Mouse (Mus musculus) liver, embryonic 15.5 days (tissue): ENCODE measurements at regions not wholly inside any gene's neighbourhood (a gene's known extent, or its start where the extent isn't known, plus 50 kb on each side); places are given as distances from the start of the nearest gene placed in this dataset.
"Not testable (repeated sequence)": the region's sequence is repeated elsewhere in the genome, so short reads cannot be mapped to it uniquely, and the experiment has no call there.

Experiments used
- ATAC-seq: fragments of 200-750 bp; cut with Nextera tagmentation; 2 replicates; pipeline ENCODE4 v1.8.0; 2017; ENCODE audit warnings: moderate number of reproducible peaks, mild to moderate bottlenecking, moderate library complexity; ENCODE audit not compliant: insufficient read depth
- H3K27ac ChIP-seq: fragments of 300-500 bp; sonication (generic); replicated peaks from 2 replicates; pipeline ENCODE4 v1.5.1; 2015; ENCODE audit warnings: mild to moderate bottlenecking, inconsistent platforms
- H3K27me3 ChIP-seq: fragments of 300-500 bp; sonication (generic); 2 replicates; pipeline ENCODE4 v1.6.1; 2015; ENCODE audit warnings: mild to moderate bottlenecking, inconsistent platforms
- H3K36me3 ChIP-seq: fragments of 300-500 bp; sonication (generic); replicated peaks from 2 replicates; pipeline ENCODE4 v1.6.1; 2015; ENCODE audit warnings: moderate library complexity, mild to moderate bottlenecking, inconsistent platforms
- H3K4me1 ChIP-seq: fragments of 300-500 bp; sonication (generic); replicated peaks from 2 replicates; pipeline ENCODE4 v1.6.1; 2015; ENCODE audit warnings: inconsistent platforms
- H3K4me2 ChIP-seq: fragments of 300-500 bp; sonication (generic); 2 replicates; pipeline ENCODE4 v1.6.1; 2015; ENCODE audit warnings: moderate library complexity, mild to moderate bottlenecking, inconsistent platforms
- H3K4me3 ChIP-seq: fragments of 300-500 bp; sonication (generic); replicated peaks from 2 replicates; pipeline ENCODE4 v1.5.1; 2015; ENCODE audit warnings: mild to moderate bottlenecking, inconsistent platforms
- H3K9ac ChIP-seq: fragments of 300-500 bp; sonication (generic); 2 replicates; pipeline ENCODE4 v1.6.1; 2015; ENCODE audit warnings: moderate library complexity, mild to moderate bottlenecking, inconsistent platforms
- H3K9me3 ChIP-seq: fragments of 300-500 bp; sonication (generic); replicated peaks from 2 replicates; pipeline ENCODE4 v1.6.1; 2016; ENCODE audit warnings: inconsistent platforms
- WGBS: fragments of 180-500 bp; shearing (Covaris S2); methylation state at CpG from one replicate; pipeline ENCODE4 v1.1.7; 2015; ENCODE audit warnings: mixed read lengths; ENCODE audit not compliant: insufficient replicate concordance; 5-methylcytosine and 5-hydroxymethylcytosine counted together

DNA sequence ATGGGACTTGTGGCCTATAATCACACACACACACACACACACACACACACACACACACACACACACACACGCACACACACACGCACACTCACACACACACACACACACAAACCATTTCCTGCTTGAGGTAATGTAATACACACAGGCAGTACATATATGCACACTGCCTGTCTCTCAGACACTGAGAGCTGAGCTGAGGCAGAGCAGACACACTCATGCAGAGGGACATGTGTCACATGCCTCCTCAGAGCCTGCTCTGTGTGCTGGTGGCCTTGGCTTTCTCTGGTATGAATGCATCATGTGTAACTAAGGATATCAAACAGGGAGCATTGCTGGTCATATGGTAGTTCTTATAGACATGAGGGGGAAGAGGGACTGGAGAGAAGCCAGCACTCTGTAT, 604.7 kb downstream of the Dad1 start:
- H3K4me3 ChIP-seq, H3K4me1 ChIP-seq, H3K27ac ChIP-seq, ATAC-seq, H3K4me2 ChIP-seq, H3K27me3 ChIP-seq, H3K9ac ChIP-seq, H3K9me3 ChIP-seq, H3K36me3 ChIP-seq: not testable (repeated sequence)
- WGBS: 86% methylated on average over 2 of the region's 2 CpGs

GRCm38 (mm10) chr14:53640441-53640840, 613.5 kb downstream of the Dad1 start:
- not testable (repeated sequence) for H3K27me3 ChIP-seq, H3K4me1 ChIP-seq, H3K4me2 ChIP-seq, H3K4me3 ChIP-seq, H3K9ac ChIP-seq, H3K9me3 ChIP-seq, ATAC-seq, H3K27ac ChIP-seq, H3K36me3 ChIP-seq
- 67% methylated on average over 1 of the region's 1 CpGs for WGBS

GRCm38 (mm10) chr14:53637664-53638063, 616.2 kb downstream of the Dad1 start:
- 57% methylated on average over 1 of the region's 1 CpGs for WGBS
- not testable (repeated sequence) for H3K36me3 ChIP-seq, ATAC-seq, H3K27ac ChIP-seq, H3K27me3 ChIP-seq, H3K4me1 ChIP-seq, H3K9me3 ChIP-seq, H3K4me3 ChIP-seq, H3K4me2 ChIP-seq, H3K9ac ChIP-seq

- H3K4me1 ChIP-seq, H3K27ac ChIP-seq, H3K4me3 ChIP-seq, ATAC-seq, H3K27me3 ChIP-seq, H3K4me2 ChIP-seq, H3K9ac ChIP-seq, H3K9me3 ChIP-seq, H3K36me3 ChIP-seq: not testable (repeated sequence)
- WGBS: 31% methylated on average over 7 of the region's 7 CpGs
Observed at GRCm38 (mm10) chr14:53635206-53635605, 618.7 kb downstream of the Dad1 start.

- not testable (repeated sequence) for H3K36me3 ChIP-seq, ATAC-seq, H3K27ac ChIP-seq, H3K4me3 ChIP-seq, H3K9ac ChIP-seq, H3K4me2 ChIP-seq, H3K9me3 ChIP-seq, H3K27me3 ChIP-seq, H3K4me1 ChIP-seq
- 12% methylated on average over 5 of the region's 5 CpGs for WGBS
Observed at GRCm38 (mm10) chr14:53634320-53634979, 619.5 kb downstream of the Dad1 start.

- H3K4me1 ChIP-seq, H3K4me2 ChIP-seq, H3K9ac ChIP-seq, H3K36me3 ChIP-seq, H3K27me3 ChIP-seq, H3K4me3 ChIP-seq, ATAC-seq, H3K27ac ChIP-seq, H3K9me3 ChIP-seq: not testable (repeated sequence)
- 33% methylated on average over 1 of the region's 1 CpGs for WGBS
Observed at GRCm38 (mm10) chr14:53633743-53634142, 620.2 kb downstream of the Dad1 start.

DNA sequence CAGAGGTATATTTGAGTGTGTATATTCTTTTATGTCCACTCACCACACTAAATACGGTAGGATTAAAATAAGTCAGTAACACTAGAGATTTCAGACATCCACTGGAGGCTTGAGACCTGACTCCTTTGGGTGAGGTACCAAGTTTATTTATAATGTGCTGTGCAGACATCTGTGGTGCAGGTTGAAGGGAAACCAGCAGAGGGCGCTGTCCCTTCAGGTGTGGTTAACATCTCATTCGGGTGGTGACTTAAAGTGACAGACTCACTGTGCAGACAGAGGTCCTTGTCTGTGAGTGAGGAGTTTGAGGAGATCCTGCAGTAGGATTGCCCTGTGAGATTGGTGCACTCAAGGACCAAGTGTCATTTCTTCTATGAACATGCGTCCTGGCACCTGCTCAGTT, 632.5 kb downstream of the Dad1 start:
- not testable (repeated sequence) for H3K9ac ChIP-seq, H3K27ac ChIP-seq, H3K4me1 ChIP-seq, H3K4me2 ChIP-seq, ATAC-seq, H3K9me3 ChIP-seq, H3K36me3 ChIP-seq, H3K4me3 ChIP-seq, H3K27me3 ChIP-seq
- WGBS: 45% methylated on average over 4 of the region's 4 CpGs

DNA sequence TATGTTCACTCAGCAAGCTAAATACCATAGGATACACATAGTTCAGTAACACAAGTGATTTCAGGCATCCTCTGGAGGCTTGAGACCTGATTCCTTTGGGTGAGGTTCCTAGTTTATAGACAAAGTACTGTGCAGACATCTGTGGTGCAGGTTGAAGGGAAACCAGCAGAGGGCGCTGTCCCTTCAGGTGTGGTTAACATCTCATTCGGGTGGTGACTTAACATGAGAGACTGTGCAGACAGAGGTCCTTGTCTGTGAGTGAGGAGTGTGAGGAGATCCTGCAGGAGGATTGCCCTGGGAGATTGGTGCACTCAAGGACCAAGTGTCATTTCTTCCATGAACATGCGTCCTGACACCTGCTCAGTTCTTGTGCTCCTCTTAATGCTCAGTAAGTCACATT, 637.8 kb downstream of the Dad1 start:
- H3K4me2 ChIP-seq, ATAC-seq, H3K4me1 ChIP-seq, H3K9me3 ChIP-seq, H3K4me3 ChIP-seq, H3K36me3 ChIP-seq, H3K27me3 ChIP-seq, H3K9ac ChIP-seq, H3K27ac ChIP-seq: not testable (repeated sequence)
- WGBS: 33% methylated on average over 3 of the region's 3 CpGs

- Histone ChIP-seq H3K9me3 (no peaks in the 10 kb centered on the region), H3K4me3 (no peak overlapping the region), H3K27me3 (no peaks in the 10 kb centered on the region), H3K27ac (no peak overlapping the region), H3K4me1 (no peaks in the 10 kb centered on the region), H3K4me2 (no peak overlapping the region), H3K9ac (no peak overlapping the region), H3K36me3 (no peaks in the 10 kb centered on the region)
- ATAC-seq: no peak
Observed at GRCm38 (mm10) chr14:53614341-53614740, 639.6 kb downstream of the Dad1 start.

GRCm38 (mm10) chr14:53599299-53599698, 654.6 kb downstream of the Dad1 start:
- H3K4me1 ChIP-seq, H3K36me3 ChIP-seq, H3K4me3 ChIP-seq, H3K27ac ChIP-seq, H3K9ac ChIP-seq, H3K9me3 ChIP-seq, H3K27me3 ChIP-seq, H3K4me2 ChIP-seq, ATAC-seq: not testable (repeated sequence)
- 20% methylated on average over 3 of the region's 3 CpGs for WGBS

DNA sequence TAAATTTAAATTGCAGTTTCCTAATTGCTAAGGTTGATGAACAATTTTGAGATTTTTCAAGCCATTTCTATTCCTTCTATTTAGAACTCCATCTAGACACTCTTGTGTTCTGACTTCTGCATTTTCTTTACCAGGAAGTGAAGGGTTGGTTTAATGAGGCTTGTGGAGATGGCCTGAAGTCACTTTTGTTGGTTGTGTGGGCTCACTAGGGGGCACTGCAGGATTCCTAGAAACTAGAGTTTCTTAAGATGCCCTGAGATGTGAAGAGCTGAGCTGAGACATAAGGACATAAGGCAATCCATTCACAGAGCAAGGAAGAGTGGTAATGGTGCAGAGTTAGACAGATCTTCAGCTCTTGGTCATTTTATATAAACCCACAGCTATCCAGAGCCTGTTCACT, 656.6 kb downstream of the Dad1 start:
- not testable (repeated sequence) for ATAC-seq, H3K36me3 ChIP-seq, H3K4me2 ChIP-seq

DNA sequence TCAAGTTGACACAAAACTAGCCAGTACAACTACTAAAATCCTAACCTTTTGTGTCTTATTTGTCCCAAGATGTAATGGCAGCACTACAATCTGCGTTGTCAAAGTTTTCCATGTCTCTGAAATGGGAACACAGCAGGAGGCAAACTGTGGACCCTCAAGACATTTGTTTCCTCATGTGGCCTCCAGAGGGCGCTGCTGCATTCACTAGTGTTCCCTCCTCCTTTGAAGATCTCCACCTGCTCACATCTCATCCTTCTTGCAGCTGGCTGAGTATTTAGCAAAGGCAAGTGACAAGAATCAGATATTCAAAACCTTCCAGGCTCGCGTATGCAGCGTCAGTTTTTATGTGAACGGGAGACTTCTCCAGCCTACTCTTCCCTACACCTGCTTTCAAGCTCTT, 663.3 kb downstream of the Dad1 start:
- H3K4me2 ChIP-seq, ATAC-seq, H3K27me3 ChIP-seq, H3K36me3 ChIP-seq, H3K27ac ChIP-seq, H3K4me1 ChIP-seq, H3K9me3 ChIP-seq, H3K4me3 ChIP-seq, H3K9ac ChIP-seq: not testable (repeated sequence)
- WGBS: 34% methylated on average over 6 of the region's 6 CpGs

More for the DNA sequence above, 656.6 kb downstream of the Dad1 start:
- H3K4me3 ChIP-seq, H3K27me3 ChIP-seq, H3K9me3 ChIP-seq, H3K4me1 ChIP-seq, H3K27ac ChIP-seq, H3K9ac ChIP-seq: not testable (repeated sequence)
